Mouse (Mus musculus) embryo, embryonic 10.5 days (tissue): ENCODE results near the gene Gm4756.
A peak's percentile ranks its signal among the peaks of the same experiment; 100 is the strongest.
"Not testable (repeated sequence)": the region's sequence is repeated elsewhere in the genome, so short reads cannot be mapped to it uniquely, and the experiment has no call there.

Source experiments
- DNase-seq: peaks from one replicate; pipeline ENCODE4 v3.0.0-alpha.2; 2015; ENCODE audit warnings: low spot score

Gene Gm4756

GRCm38 (mm10) chr12:72654698-72655097 lies 5.2 kb upstream of the Gm4756 start:
- peak; percentile 78 for DNase-seq

GRCm38 (mm10) chr12:72648921-72649320 lies 540 bp downstream of the Gm4756 start:
- DNase-seq, result no peak

- DNase-seq, result no peak
Observed at GRCm38 (mm10) chr12:72638025-72638424, 11.4 kb downstream of the Gm4756 start.

- no peak for DNase-seq
Observed at GRCm38 (mm10) chr12:72628751-72629150, 20.7 kb downstream of the Gm4756 start.

DNA sequence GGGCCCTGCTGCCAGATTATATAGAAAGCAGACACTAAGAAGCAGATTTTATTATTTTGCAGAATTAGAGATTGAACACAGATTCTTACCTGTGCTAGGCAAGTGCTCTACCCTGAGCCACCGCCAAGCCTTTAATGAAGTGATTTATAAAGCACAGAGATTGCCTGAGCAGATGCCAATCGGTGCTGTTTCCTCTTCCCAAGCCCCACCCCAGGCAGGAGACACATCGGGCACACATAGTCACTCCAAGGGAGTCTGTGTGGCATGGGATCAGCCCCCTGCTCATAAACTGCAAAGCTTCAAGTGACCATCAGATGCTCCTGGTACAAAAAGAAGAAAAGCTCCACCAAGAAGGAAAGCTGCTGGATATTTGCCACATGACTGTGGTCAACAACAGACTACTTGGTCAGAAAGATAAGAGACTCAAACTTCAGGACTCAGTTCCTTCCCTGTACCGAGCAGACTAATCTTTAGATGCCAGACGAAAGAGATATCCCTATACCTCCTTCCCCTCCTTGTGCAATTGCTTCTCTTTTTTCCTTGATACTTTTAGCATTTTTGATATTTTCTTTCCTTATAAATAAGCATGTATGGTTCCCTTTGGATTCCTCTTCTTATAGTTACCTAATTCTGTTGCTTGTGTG lies 26.5 kb downstream of the Gm4756 start:
- no peak for DNase-seq

DNA sequence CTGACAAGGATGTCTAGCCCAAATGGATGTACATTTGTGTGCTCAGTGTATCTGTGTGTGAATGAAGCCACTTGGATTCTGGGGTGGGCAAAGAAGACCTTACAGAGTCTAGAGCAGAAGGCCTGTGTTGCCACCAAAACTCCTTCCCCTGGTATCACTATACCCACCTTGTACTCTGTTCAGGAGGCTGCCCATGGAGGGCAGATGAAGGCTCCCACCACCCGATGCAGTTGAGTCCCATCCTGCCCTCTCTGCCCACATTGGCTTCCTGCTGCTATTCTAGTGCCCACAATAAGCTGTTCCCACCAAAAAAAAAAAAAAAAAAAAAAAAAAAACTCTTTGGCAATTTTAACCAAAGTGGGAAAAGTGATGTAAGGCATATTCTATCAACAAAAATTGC lies 28.0 kb downstream of the Gm4756 start:
- DNase-seq, result no peak

GRCm38 (mm10) chr12:72620856-72621255 lies 28.6 kb downstream of the Gm4756 start:
- no peak for DNase-seq

DNA sequence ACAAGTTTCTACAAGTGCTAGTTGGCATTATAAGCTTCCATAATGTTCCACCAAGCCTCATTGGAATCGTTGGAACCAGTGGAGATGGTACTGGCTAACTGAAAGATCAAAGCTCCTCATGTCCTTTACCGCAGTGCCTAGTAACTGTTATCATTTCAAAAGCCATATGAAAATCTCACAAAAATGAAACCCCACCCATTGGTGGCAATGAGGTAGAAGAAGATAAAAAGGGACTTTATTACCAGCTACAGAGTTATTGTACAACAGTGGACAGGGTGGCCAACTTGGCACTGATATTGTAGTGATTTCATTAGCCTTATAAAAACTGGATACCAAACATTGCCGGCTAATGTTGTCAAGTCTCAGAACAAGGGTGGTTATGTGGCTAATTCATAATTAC lies 37.4 kb downstream of the Gm4756 start:
- DNase-seq, result no peak

DNA sequence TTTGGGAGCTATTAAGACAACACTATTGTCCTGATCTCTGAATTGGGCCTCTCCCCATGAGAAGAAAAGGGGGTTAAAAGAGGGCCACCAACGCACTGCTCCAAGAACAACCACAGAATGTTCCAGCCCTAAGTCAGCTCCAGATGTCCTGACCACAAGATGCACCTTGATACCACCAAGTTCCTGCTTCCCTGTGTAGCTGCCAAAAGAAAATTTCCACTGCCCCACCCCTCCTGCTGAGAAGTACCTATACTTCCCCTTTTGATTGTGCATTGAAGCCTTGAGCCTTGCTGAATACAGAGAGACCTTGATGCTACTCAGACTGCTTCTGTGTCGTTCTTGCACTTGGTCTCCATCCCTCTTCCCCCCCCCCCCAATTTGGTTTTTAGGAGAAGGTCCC lies 50.7 kb downstream of the Gm4756 start:
- not testable (repeated sequence) for DNase-seq

DNA sequence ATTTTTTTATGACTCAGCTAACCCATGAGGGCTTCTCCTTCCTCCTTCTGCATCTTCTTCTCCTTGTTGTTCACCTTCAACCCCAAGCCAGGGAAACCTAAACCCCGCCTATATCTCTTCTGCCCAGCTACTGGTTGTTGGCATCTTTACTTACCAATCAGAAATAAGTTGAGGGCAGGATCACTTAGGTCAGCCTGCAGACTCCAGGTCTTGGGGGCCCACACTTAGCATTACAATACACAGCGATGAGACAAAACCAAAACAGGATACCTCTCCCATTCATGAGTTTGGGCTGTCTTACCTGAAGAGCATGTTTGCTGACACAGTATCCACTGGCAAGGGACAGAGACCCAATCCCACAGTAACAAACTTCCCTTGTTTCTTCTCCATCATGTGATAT lies 55.5 kb downstream of the Gm4756 start:
- DNase-seq, result no peak

DNA sequence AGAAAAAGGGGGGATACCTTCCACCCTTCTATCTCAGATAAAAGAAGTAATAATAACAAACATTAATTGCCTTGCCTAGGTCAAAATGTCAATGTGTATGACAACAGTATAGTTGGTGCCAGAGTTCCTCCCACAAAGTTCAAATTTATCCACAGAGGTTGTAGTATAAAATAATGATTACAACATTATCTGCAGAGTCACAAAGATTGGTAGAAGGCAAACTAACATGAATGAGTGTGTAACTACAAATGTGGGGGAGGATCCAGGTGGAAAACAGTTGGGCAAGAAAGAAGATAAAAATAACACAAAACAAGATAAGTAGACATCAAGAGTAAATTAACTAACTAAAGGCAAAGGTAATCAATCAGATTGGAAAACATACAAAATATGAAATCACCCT lies 56.5 kb downstream of the Gm4756 start:
- DNase-seq, result no peak

GRCm38 (mm10) chr12:72585339-72585738 lies 64.1 kb downstream of the Gm4756 start:
- no peak for DNase-seq

GRCm38 (mm10) chr12:72583099-72583498 lies 66.4 kb downstream of the Gm4756 start:
- DNase-seq, result no peak

DNA sequence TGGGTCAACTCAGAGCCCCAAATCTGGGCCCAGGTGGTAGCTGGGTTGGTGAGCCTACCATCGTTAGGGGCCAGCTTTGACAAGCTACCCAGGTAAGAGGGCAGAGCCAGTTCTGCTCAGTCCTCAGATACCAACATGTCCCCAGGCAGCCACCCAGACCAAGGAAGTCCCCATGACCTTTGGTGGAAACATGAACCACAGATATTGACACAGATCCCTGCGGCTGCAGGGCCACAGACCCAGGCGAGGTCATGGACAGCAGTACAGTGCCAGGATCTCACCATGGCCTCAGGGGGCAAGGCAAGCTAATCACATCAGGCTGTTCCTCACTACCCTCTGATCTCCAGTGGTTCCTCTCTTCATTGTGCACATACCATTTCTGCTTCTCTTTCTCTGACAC lies 67.4 kb downstream of the Gm4756 start:
- no peak for DNase-seq

- no peak for DNase-seq
Observed at GRCm38 (mm10) chr12:72564281-72564795, 85.1 kb downstream of the Gm4756 start.

GRCm38 (mm10) chr12:72554347-72554746 lies 95.1 kb downstream of the Gm4756 start:
- no peak for DNase-seq

GRCm38 (mm10) chr12:72538571-72538970 lies 110.9 kb downstream of the Gm4756 start:
- DNase-seq, result no peak

- peak; percentile 98 for DNase-seq
Observed at GRCm38 (mm10) chr12:72536021-72536597, 113.4 kb downstream of the Gm4756 start, which contains the start of gene Pcnx4. Gene Pcnx4, plus strand, starts transcription at chr12:72536383.

- no peak for DNase-seq
Observed at GRCm38 (mm10) chr12:72535599-72535998, 113.9 kb downstream of the Gm4756 start.

- no peak for DNase-seq
Observed at GRCm38 (mm10) chr12:72533986-72534385, 115.5 kb downstream of the Gm4756 start.

GRCm38 (mm10) chr12:72532303-72532702 lies 117.2 kb downstream of the Gm4756 start:
- DNase-seq, result no peak
